Mouse (Mus musculus) forebrain, embryonic 12.5 days (tissue): ENCODE data around the gene Ankrd52. TPM values are rescaled to one million over a fixed set of nuclear protein-coding genes. Genes with fewer than 3 reads are reported as not detected.

Experiments used
- ATAC-seq: fragments of 200-750 bp; cut with Nextera tagmentation; 2 replicates; pipeline ENCODE4 v1.8.0; 2017; ENCODE audit warnings: moderate TSS enrichment; ENCODE audit not compliant: low FRiP score
- H3K27ac ChIP-seq: fragments of 300-500 bp; sonication (generic); 2 replicates; pipeline ENCODE4 v1.5.1; 2016; ENCODE audit warnings: mild to moderate bottlenecking
- H3K27me3 ChIP-seq: fragments of 300-500 bp; sonication (generic); 2 replicates; pipeline ENCODE4 v1.6.1; 2016; ENCODE audit warnings: mild to moderate bottlenecking
- H3K36me3 ChIP-seq: fragments of 300-500 bp; sonication (generic); replicated peaks from 2 replicates; pipeline ENCODE4 v1.6.1; 2016; ENCODE audit warnings: mild to moderate bottlenecking
- H3K4me1 ChIP-seq: fragments of 300-500 bp; sonication (generic); 2 replicates; pipeline ENCODE4 v1.6.1; 2016
- H3K4me2 ChIP-seq: fragments of 300-500 bp; sonication (generic); 2 replicates; pipeline ENCODE4 v1.6.1; 2016; ENCODE audit warnings: mild to moderate bottlenecking, moderate library complexity
- H3K4me3 ChIP-seq: fragments of 300-500 bp; sonication (generic); replicated peaks from 2 replicates; pipeline ENCODE4 v1.5.1; 2016; ENCODE audit warnings: mild to moderate bottlenecking
- H3K9ac ChIP-seq: fragments of 300-500 bp; sonication (generic); 2 replicates; pipeline ENCODE4 v1.6.1; 2016; ENCODE audit warnings: mild to moderate bottlenecking
- H3K9me3 ChIP-seq: fragments of 300-500 bp; sonication (generic); 2 replicates; pipeline ENCODE4 v1.6.1; 2016
- WGBS: fragments of 180-500 bp; shearing (Covaris S2); methylation state at CpG from one replicate; pipeline ENCODE4 v1.1.7; 2016; 5-methylcytosine and 5-hydroxymethylcytosine counted together
- polyA plus RNA-seq: library from polyadenylated mRNA; unstranded; fragments of >200 nt; fragmentation: Nextera tagmentation; extraction: Ambion mirVana; gene quantifications from 2 replicates; pipeline ENCODE4 v1.2.1, GENCODE M21; 2016

Ankrd52 gene
- polyA plus RNA-seq, 1 experiment from 2014 or later, result 13.9 TPM

- Histone ChIP-seq H3K36me3 (0 out of 2 replicates have a peak, but pooled peaks cover 12% of the 10 kb centered on the region), H3K27me3 (no peaks in the 10 kb centered on the region), H3K4me2 (no peak overlapping the region), H3K27ac (peak overlapping the region; percentile 50; the same call in 1 of the 2 replicates), H3K4me3 (no peak overlapping the region), H3K9ac (no peak overlapping the region), H3K9me3 (no peaks in the 10 kb centered on the region), H3K4me1 (peaks cover 12% of the 10 kb centered on the region)
- WGBS, result 71% methylated on average over 7 of the region's 7 CpGs
- ATAC-seq, result no peak
These were observed 32.2 kb upstream of the Ankrd52 start for GRCm38 (mm10) chr10:128344568-128345275.

- H3K36me3 ChIP-seq, result peaks cover 35% of the 10 kb centered on the region
- no peaks in the 10 kb centered on the region for H3K9me3 ChIP-seq
- H3K27ac ChIP-seq, result no peak overlapping the region
- no peak for ATAC-seq
- H3K4me3 ChIP-seq, result no peak overlapping the region
- no peak overlapping the region for H3K4me2 ChIP-seq
- WGBS, result 95% methylated on average over 8 of the region's 8 CpGs
- no peak overlapping the region for H3K9ac ChIP-seq
- no peaks in the 10 kb centered on the region for H3K27me3 ChIP-seq
- H3K4me1 ChIP-seq, result peaks cover 7% of the 10 kb centered on the region
These were observed 29.4 kb upstream of the Ankrd52 start for GRCm38 (mm10) chr10:128347541-128347940.

DNA sequence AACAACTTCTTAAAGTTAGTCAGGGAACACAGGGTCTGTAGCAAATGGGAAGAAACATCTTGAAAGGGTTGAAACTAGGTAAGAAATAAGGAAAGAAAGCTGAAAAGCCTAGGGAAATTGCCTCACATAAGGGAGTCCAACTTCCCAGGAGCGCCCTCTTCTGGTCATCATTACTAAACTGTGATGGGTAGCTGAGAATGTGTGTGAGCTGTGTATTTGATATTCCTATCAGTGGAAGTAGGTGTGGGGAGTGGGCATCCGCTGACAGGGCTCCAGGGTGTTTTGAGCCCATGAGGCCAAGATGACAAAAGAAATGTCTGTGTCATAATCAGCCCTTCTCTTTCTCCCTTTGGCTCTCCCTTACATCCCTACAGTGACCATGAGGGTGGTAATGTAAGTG, 18.1 kb upstream of the Ankrd52 start:
- Histone ChIP-seq H3K9me3 (no peaks in the 10 kb centered on the region; the same call in 1 of the 2 replicates), H3K4me3 (no peak overlapping the region), H3K4me2 (no peak overlapping the region), H3K4me1 (no peaks in the 10 kb centered on the region), H3K36me3 (peaks cover 84% of the 10 kb centered on the region), H3K9ac (no peak overlapping the region), H3K27ac (no peak overlapping the region), H3K27me3 (no peaks in the 10 kb centered on the region)
- WGBS, result 54% methylated on average over 2 of the region's 2 CpGs
- ATAC-seq, result 0 out of 2 replicates have a peak, but pooled peaks have one; percentile 15

DNA sequence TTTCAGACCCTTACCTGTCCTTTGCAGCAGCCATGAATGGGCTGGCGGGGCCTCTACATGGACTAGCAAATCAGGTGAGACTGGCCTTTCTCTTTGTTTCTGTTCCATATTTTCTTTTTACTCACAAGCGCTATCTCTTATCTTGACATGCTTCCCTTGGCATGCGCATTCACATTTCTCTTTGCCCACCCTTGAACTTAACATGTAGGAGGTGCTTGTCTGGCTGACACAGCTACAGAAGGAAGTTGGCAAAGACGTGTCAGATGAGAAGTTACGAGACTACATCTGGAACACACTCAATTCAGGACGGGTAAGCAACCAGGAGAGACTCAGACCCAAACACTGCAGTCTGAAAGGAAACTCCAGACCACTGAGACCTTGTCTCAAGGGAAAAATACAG, 17.7 kb upstream of the Ankrd52 start:
- Histone ChIP-seq H3K4me2 (no peak overlapping the region), H3K9ac (no peak overlapping the region), H3K36me3 (peaks cover 81% of the 10 kb centered on the region), H3K27ac (no peak overlapping the region), H3K4me3 (no peak overlapping the region), H3K9me3 (no peaks in the 10 kb centered on the region; the same call in 1 of the 2 replicates), H3K27me3 (no peaks in the 10 kb centered on the region), H3K4me1 (no peaks in the 10 kb centered on the region)
- no peak for ATAC-seq
- 93% methylated on average over 6 of the region's 6 CpGs for WGBS

GRCm38 (mm10) chr10:128361836-128362235, 15.1 kb upstream of the Ankrd52 start:
- Histone ChIP-seq H3K36me3 (peaks cover 79% of the 10 kb centered on the region), H3K27ac (no peak overlapping the region), H3K4me1 (no peaks in the 10 kb centered on the region), H3K9me3 (no peaks in the 10 kb centered on the region), H3K4me2 (no peak overlapping the region), H3K9ac (no peak overlapping the region), H3K4me3 (no peak overlapping the region), H3K27me3 (no peaks in the 10 kb centered on the region)
- 88% methylated on average over 6 of the region's 6 CpGs for WGBS
- no peak for ATAC-seq

DNA sequence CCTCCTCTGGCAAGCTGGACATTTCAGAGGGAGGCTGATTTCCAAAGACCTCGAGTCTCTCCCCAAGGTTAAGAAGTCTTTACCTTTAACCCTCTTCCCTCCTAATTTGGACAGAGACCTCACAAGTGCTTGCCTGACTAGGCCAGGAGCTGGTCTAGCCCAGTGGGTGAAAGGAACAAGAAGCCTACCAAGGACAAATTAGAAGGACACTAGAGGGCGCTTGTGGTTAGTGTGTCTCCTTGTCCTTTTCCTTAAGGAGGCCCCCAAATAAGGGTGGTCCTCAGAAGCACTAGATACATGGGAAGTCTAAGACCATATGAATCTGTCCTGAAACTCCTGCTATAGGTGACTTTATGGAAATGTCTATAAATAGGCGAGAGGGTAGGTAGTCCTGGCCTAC, 14.3 kb upstream of the Ankrd52 start:
- no peaks in the 10 kb centered on the region for H3K9me3 ChIP-seq
- H3K4me3 ChIP-seq, result no peak overlapping the region
- H3K36me3 ChIP-seq, result peaks cover 75% of the 10 kb centered on the region
- H3K27ac ChIP-seq, result no peak overlapping the region
- H3K9ac ChIP-seq, result no peak overlapping the region
- no peaks in the 10 kb centered on the region for H3K27me3 ChIP-seq
- WGBS, result 47% methylated on average over 3 of the region's 3 CpGs
- H3K4me2 ChIP-seq, result no peak overlapping the region
- ATAC-seq, result 0 out of 2 replicates have a peak, but pooled peaks have one; percentile 39
- peaks cover 5% of the 10 kb centered on the region for H3K4me1 ChIP-seq

GRCm38 (mm10) chr10:128367899-128368401, 9.0 kb upstream of the Ankrd52 start:
- H3K4me1 ChIP-seq, result peaks cover 18% of the 10 kb centered on the region
- ATAC-seq, result no peak
- 0 out of 2 replicates have a peak, but pooled peaks cover 3% of the 10 kb centered on the region for H3K27me3 ChIP-seq
- peak overlapping the region; percentile 65 for H3K4me3 ChIP-seq
- peaks cover 22% of the 10 kb centered on the region for H3K36me3 ChIP-seq
- 15% methylated on average over 19 of the region's 19 CpGs for WGBS
- peak overlapping the region; percentile 71 for H3K4me2 ChIP-seq
- no peaks in the 10 kb centered on the region for H3K9me3 ChIP-seq
- H3K9ac ChIP-seq, result peak overlapping the region; percentile 69
- H3K27ac ChIP-seq, result peak overlapping the region; percentile 96

- peak; percentile 93 for ATAC-seq
- H3K4me3 ChIP-seq, result peak within 1 kb of the TSS; percentile 65
- H3K4me1 ChIP-seq, result peaks cover 18% of the 10 kb centered on the region
- WGBS, result under 1% methylated on average over 82 of the region's 87 CpGs
- H3K9me3 ChIP-seq, result no peaks in the 10 kb centered on the region
- peak within 1 kb of the TSS; percentile 69 for H3K9ac ChIP-seq
- peak within 1 kb of the TSS; percentile 71 for H3K4me2 ChIP-seq
- H3K27ac ChIP-seq, result peak within 1 kb of the TSS; percentile 96
- peaks cover 15% of the 10 kb centered on the region for H3K36me3 ChIP-seq
- H3K27me3 ChIP-seq, result 0 out of 2 replicates have a peak, but pooled peaks cover 3% of the 10 kb centered on the region
These were observed 8.3 kb upstream of the Ankrd52 start, which contains the start of gene Coq10a for GRCm38 (mm10) chr10:128368402-128369217. Coq10a (minus strand) TSS chr10:128368997.

DNA sequence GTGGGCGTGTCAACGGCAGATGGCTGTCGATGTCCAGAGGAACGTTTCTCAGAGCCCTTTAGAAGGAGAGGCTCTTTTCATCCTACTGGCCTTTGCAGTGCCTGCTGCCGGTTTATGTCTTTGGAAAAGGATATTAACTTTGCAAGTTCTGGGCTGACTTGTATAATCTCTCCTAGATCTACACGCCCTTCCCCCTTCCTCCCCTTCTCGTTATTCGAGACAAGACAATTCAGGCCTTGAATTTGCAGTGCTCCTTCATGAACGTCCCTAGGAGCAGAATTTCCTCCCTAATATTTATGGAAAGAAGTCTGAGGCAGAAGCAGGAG, 7.7 kb upstream of the Ankrd52 start:
- Histone ChIP-seq H3K9ac (peak overlapping the region; percentile 69), H3K27me3 (0 out of 2 replicates have a peak, but pooled peaks cover 3% of the 10 kb centered on the region), H3K4me2 (peak overlapping the region; percentile 71), H3K4me1 (peaks cover 18% of the 10 kb centered on the region), H3K9me3 (no peaks in the 10 kb centered on the region), H3K4me3 (peak overlapping the region; percentile 65), H3K36me3 (peaks cover 14% of the 10 kb centered on the region), H3K27ac (peak overlapping the region; percentile 96)
- ATAC-seq, result no peak
- WGBS, result 6% methylated on average over 9 of the region's 9 CpGs

DNA sequence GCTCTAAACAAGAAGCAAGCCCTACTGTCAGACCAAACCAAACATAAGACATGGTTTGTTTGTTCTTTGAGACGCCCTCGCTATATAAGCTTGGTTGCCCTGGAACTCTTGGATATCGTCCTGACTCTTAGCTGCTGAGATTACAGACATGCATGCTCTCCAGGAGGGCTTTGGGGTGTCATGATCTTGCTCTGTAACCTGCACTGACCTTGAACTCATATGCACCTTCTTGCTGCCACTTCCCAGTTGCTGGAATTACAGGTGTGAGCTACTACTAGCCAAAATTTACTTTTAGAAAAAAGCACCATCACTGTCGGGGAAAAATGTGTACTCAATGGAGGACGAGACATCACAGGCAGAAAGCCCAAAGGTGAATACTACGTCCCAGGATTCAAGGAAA, 7.3 kb upstream of the Ankrd52 start:
- 78% methylated on average over 6 of the region's 6 CpGs for WGBS
- Histone ChIP-seq H3K27me3 (0 out of 2 replicates have a peak, but pooled peaks cover 3% of the 10 kb centered on the region), H3K36me3 (peaks cover 9% of the 10 kb centered on the region), H3K27ac (peak overlapping the region; percentile 96), H3K4me2 (peak overlapping the region; percentile 71), H3K9me3 (no peaks in the 10 kb centered on the region), H3K9ac (peak overlapping the region; percentile 69), H3K4me3 (peak overlapping the region; percentile 65), H3K4me1 (peaks cover 18% of the 10 kb centered on the region)
- no peak for ATAC-seq

- Histone ChIP-seq H3K9ac (no peak overlapping the region), H3K27me3 (0 out of 2 replicates have a peak, but pooled peaks cover 3% of the 10 kb centered on the region), H3K27ac (peak overlapping the region; percentile 96; the same call in 1 of the 2 replicates), H3K4me3 (no peak overlapping the region), H3K4me1 (peaks cover 18% of the 10 kb centered on the region), H3K9me3 (no peaks in the 10 kb centered on the region), H3K4me2 (no peak overlapping the region), H3K36me3 (peaks cover 7% of the 10 kb centered on the region)
- 52% methylated on average over 5 of the region's 6 CpGs for WGBS
- no peak for ATAC-seq
These were observed 6.9 kb upstream of the Ankrd52 start for GRCm38 (mm10) chr10:128370021-128370420.

DNA sequence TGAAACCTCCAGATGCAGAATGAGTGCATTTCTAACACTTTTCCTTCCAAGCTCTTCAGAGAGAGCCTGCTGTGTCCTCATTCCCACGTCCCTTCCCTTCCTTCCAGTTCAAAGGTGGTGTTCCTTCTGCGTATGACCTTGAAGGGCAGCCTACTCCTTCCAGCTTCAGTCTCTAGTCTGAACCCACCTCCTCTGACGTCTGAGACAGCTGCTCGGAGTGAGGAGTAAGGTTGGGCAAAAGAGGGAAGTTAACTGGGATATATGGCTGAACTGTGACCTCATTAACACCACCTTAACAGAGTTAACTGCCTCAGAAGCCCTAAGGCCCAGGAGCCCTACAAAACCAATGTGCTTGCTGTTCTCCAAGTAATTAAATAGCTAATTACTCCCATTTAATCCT, 6.3 kb upstream of the Ankrd52 start:
- Histone ChIP-seq H3K4me1 (peaks cover 18% of the 10 kb centered on the region), H3K27me3 (0 out of 2 replicates have a peak, but pooled peaks cover 3% of the 10 kb centered on the region), H3K9ac (0 out of 2 replicates have a peak overlapping the region, but pooled peaks have one; percentile 12), H3K36me3 (0 out of 2 replicates have a peak, but pooled peaks cover 1% of the 10 kb centered on the region), H3K27ac (0 out of 2 replicates have a peak overlapping the region, but pooled peaks have one; percentile 1), H3K9me3 (no peaks in the 10 kb centered on the region), H3K4me3 (no peak overlapping the region), H3K4me2 (no peak overlapping the region)
- ATAC-seq, result no peak
- 62% methylated on average over 4 of the region's 4 CpGs for WGBS
